Mouse (Mus musculus): Measurements from ENCODE around the gene Kcnd2. TPM values are rescaled to one million over a fixed set of nuclear protein-coding genes. Genes with fewer than 3 reads are reported as not detected.
A peak's percentile ranks its signal among the peaks of the same experiment; 100 is the strongest.

Kcnd2 gene
- polyA plus RNA-seq, 1 experiment from 2014 or later, result 38.5 TPM

DNA sequence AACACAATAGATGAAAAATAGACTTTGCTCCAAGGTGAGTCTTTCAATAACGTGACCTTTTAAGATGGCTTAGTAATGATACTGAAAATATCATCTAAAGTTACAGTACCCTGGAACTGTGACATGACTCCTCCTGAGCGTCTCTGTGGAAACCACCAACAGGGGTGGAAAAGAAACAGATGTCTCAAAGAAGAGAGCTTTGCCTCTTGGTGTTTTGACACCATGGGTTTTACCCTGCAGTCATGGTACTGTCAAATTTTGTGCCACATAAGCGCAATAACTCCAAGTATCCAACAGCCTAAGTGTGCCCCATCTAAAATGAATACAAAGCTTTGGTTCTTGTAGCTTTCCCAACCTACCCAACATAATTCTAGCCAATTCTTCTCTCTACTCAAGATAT is 374.9 kb downstream of the Kcnd2 start:
- ATAC-seq (ENCODE audit: low read depth), result no peak
- no peaks in the 10 kb centered on the region for H3K9me3 ChIP-seq (ENCODE audit: control insufficient read depth, low read length)
- H3K27ac ChIP-seq (ENCODE audit: low read depth, low read length), result no peak overlapping the region
- 90% methylated on average over 3 of the region's 3 CpGs for WGBS
- no peaks in the 10 kb centered on the region for H3K36me3 ChIP-seq (ENCODE audit: control insufficient read depth, insufficient read depth, low read length)
- H3K4me1 ChIP-seq (ENCODE audit: control insufficient read depth, insufficient read depth, low read length), result no peaks in the 10 kb centered on the region
- no peak overlapping the region for H3K4me2 ChIP-seq (ENCODE audit: low read depth, low read length)
- H3K27me3 ChIP-seq (ENCODE audit: control insufficient read depth, insufficient read depth, low read length), result no peaks in the 10 kb centered on the region
- H3K9ac ChIP-seq (replicated peaks; ENCODE audit: low read depth, low read length), result no peak overlapping the region
- H3K4me3 ChIP-seq (ENCODE audit: low read depth, low read length), result no peak overlapping the region

DNA sequence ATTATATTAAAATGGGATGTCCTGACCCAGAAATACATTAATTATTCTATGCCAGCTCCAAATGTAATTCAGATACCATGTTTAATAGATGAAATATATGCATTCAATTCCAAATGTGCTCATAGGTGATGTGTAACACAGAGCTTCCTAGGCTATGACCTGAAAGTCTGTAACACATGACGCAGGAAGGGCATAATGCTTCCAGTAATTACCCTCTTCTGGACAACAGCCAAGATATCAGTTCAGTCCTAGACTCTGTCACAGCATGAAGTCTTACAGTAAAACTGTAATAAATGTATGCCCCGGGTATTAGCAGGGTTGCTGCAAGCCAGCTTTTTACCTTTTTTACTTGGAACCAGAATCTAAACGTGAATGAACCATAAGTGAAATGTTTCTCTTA is 382.1 kb downstream of the Kcnd2 start:
- Histone ChIP-seq H3K9ac (replicated peaks; ENCODE audit: low read depth, low read length) (no peak overlapping the region), H3K4me3 (ENCODE audit: low read depth, low read length) (no peak overlapping the region), H3K27me3 (ENCODE audit: control insufficient read depth, insufficient read depth, low read length) (no peaks in the 10 kb centered on the region), H3K27ac (ENCODE audit: low read depth, low read length) (no peak overlapping the region), H3K36me3 (ENCODE audit: control insufficient read depth, insufficient read depth, low read length) (no peaks in the 10 kb centered on the region), H3K4me2 (ENCODE audit: low read depth, low read length) (no peak overlapping the region), H3K4me1 (ENCODE audit: control insufficient read depth, insufficient read depth, low read length) (no peaks in the 10 kb centered on the region), H3K9me3 (ENCODE audit: control insufficient read depth, low read length) (no peaks in the 10 kb centered on the region)
- WGBS, result 40% methylated on average over 3 of the region's 3 CpGs
- no peak for ATAC-seq (ENCODE audit: low read depth)

DNA sequence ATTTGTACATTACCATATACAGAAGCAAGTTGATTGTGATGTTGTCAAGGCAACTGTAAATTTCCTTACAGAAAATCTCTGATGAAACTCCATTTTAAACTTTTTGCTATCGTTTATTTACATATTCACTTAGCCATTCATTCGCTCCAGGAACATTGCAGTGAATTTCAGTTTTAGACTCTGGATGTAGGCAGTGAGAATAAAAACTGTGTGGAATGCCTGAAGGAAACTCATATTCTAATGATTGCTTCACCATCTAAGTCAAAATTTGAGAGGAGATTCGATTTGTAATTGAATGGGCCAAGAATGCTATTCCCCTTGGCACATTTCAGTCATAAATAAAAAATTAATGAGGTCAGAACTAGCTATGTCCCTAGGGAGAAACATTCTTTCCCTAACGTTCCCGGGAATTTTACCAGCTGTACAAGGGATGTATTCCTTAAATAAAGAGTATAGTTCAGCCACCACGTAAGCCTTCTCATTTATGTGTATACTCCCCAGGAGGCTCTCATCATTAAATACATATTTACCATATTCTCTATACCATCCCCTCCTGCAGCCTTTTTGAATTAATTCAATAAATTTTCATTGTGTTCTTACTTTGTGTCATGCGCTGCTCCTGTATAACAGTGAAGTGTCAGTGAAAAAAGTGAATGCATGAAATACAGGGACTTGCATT is 394.2 kb downstream of the Kcnd2 start:
- Histone ChIP-seq H3K9ac (replicated peaks; ENCODE audit: low read depth, low read length) (no peak overlapping the region), H3K4me1 (ENCODE audit: control insufficient read depth, insufficient read depth, low read length) (no peaks in the 10 kb centered on the region), H3K27ac (ENCODE audit: low read depth, low read length) (no peak overlapping the region), H3K9me3 (ENCODE audit: control insufficient read depth, low read length) (no peaks in the 10 kb centered on the region), H3K4me3 (ENCODE audit: low read depth, low read length) (no peak overlapping the region), H3K36me3 (ENCODE audit: control insufficient read depth, insufficient read depth, low read length) (no peaks in the 10 kb centered on the region), H3K27me3 (ENCODE audit: control insufficient read depth, insufficient read depth, low read length) (no peaks in the 10 kb centered on the region), H3K4me2 (ENCODE audit: low read depth, low read length) (no peak overlapping the region)
- ATAC-seq (ENCODE audit: low read depth), result no peak; the same call in 1 of the 2 replicates
- 48% methylated on average over 7 of the region's 7 CpGs for WGBS

DNA sequence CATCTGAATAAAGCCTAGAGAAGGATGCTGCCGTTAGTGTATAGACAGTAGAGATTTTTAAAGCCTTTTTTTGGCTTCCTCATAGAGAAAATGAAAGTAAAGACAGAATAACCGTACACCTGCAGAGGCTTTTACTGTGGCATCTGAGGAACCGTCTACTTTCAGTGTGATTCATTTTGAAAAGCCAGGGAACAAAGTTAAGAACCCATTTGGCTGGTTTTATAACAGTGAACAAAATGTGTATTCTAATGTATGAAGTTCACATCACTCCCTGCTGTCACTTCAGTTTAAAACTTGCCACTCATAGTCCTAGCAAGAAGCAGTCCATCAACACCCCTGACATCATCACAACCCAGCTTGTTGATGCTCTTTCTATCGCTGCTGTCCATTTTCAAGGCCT is 414.7 kb downstream of the Kcnd2 start:
- Histone ChIP-seq H3K36me3 (ENCODE audit: control insufficient read depth, insufficient read depth, low read length) (no peaks in the 10 kb centered on the region), H3K4me3 (ENCODE audit: low read depth, low read length) (no peak overlapping the region), H3K27me3 (ENCODE audit: control insufficient read depth, insufficient read depth, low read length) (no peaks in the 10 kb centered on the region), H3K4me1 (ENCODE audit: control insufficient read depth, insufficient read depth, low read length) (no peaks in the 10 kb centered on the region), H3K9ac (replicated peaks; ENCODE audit: low read depth, low read length) (no peak overlapping the region), H3K4me2 (ENCODE audit: low read depth, low read length) (no peak overlapping the region), H3K9me3 (ENCODE audit: control insufficient read depth, low read length) (no peaks in the 10 kb centered on the region), H3K27ac (ENCODE audit: low read depth, low read length) (no peak overlapping the region)
- ATAC-seq (ENCODE audit: low read depth), result no peak
- WGBS, result 88% methylated on average over 4 of the region's 4 CpGs

DNA sequence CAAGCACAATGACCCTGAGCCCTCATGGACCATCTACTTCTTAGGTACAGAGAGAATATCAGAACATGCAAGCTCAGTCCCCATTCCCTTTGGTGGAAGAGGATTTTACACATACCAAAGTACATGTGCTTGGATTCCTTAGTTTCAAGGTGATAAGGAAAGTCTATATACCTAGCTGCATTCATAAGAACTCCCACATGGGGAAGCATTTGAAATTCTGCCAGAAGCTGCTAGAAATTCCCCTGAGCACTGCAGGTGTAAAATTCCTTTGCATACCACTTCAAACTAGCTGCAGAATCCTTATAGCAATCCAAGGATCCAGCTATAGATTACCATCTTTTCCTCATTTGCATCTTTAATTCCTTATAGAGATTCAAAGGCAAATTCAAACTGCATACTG is 440.4 kb downstream of the Kcnd2 start:
- H3K4me3 ChIP-seq (ENCODE audit: low read depth, low read length), result no peak overlapping the region
- no peaks in the 10 kb centered on the region for H3K36me3 ChIP-seq (ENCODE audit: control insufficient read depth, insufficient read depth, low read length)
- no peaks in the 10 kb centered on the region for H3K4me1 ChIP-seq (ENCODE audit: control insufficient read depth, insufficient read depth, low read length)
- no peak overlapping the region for H3K4me2 ChIP-seq (ENCODE audit: low read depth, low read length)
- no peak overlapping the region for H3K27ac ChIP-seq (ENCODE audit: low read depth, low read length)
- ATAC-seq (ENCODE audit: low read depth), result no peak
- H3K9me3 ChIP-seq (ENCODE audit: control insufficient read depth, low read length), result no peaks in the 10 kb centered on the region
- H3K27me3 ChIP-seq (ENCODE audit: control insufficient read depth, insufficient read depth, low read length), result no peaks in the 10 kb centered on the region
- no peak overlapping the region for H3K9ac ChIP-seq (replicated peaks; ENCODE audit: low read depth, low read length)

DNA sequence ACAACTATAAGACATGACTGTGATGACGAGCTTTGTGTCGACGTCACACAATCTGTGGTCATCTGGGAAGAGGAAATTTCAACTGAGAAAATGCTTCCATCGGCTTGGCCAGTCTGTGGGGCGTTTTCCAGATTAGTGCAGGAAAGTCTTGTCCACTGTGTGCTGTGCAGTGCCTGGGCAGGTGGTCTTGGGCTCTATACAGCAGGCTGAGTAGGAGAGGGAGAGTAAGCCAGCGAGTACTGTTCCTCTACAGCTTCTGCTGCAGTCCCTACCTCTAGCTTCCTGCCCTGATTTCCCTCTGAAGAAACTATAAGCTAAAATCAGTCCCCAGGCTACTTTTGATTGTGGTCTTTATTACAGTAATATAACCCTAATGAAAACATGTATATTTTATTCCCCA is 448.8 kb downstream of the Kcnd2 start:
- Histone ChIP-seq H3K27ac (ENCODE audit: low read depth, low read length) (no peak overlapping the region), H3K9ac (replicated peaks; ENCODE audit: low read depth, low read length) (no peak overlapping the region), H3K4me1 (ENCODE audit: control insufficient read depth, insufficient read depth, low read length) (no peaks in the 10 kb centered on the region), H3K4me2 (ENCODE audit: low read depth, low read length) (no peak overlapping the region), H3K4me3 (ENCODE audit: low read depth, low read length) (no peak overlapping the region), H3K27me3 (ENCODE audit: control insufficient read depth, insufficient read depth, low read length) (no peaks in the 10 kb centered on the region), H3K9me3 (ENCODE audit: control insufficient read depth, low read length) (no peaks in the 10 kb centered on the region), H3K36me3 (ENCODE audit: control insufficient read depth, insufficient read depth, low read length) (no peaks in the 10 kb centered on the region)
- ATAC-seq (ENCODE audit: low read depth), result peak; percentile 28; the same call in 1 of the 2 replicates
- 86% methylated on average over 6 of the region's 6 CpGs for WGBS

DNA sequence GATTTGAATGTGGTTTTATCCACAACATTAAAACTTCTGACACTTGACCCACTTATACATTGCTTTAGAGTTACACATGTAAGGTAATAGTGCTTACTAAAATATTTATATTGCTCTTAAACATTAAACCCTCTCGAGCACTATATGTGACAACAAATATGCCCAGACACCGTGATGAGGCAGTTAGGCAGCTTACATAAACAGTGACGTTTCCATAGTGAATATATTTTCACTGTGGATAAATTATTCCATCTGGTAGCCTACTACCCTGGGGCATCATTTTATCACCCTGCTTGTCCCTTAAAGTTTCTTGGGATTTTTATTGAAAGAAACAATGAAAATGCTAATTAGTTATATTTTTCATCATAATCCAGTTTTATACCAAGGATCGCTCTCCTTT is 449.3 kb downstream of the Kcnd2 start:
- Histone ChIP-seq H3K4me2 (ENCODE audit: low read depth, low read length) (no peak overlapping the region), H3K9me3 (ENCODE audit: control insufficient read depth, low read length) (no peaks in the 10 kb centered on the region), H3K4me3 (ENCODE audit: low read depth, low read length) (no peak overlapping the region), H3K9ac (replicated peaks; ENCODE audit: low read depth, low read length) (no peak overlapping the region), H3K27me3 (ENCODE audit: control insufficient read depth, insufficient read depth, low read length) (no peaks in the 10 kb centered on the region), H3K36me3 (ENCODE audit: control insufficient read depth, insufficient read depth, low read length) (no peaks in the 10 kb centered on the region), H3K4me1 (ENCODE audit: control insufficient read depth, insufficient read depth, low read length) (no peaks in the 10 kb centered on the region), H3K27ac (ENCODE audit: low read depth, low read length) (no peak overlapping the region)
- ATAC-seq (ENCODE audit: low read depth), result peak; percentile 49; the same call in 1 of the 2 replicates
- WGBS, result 55% methylated on average over 4 of the region's 4 CpGs

DNA sequence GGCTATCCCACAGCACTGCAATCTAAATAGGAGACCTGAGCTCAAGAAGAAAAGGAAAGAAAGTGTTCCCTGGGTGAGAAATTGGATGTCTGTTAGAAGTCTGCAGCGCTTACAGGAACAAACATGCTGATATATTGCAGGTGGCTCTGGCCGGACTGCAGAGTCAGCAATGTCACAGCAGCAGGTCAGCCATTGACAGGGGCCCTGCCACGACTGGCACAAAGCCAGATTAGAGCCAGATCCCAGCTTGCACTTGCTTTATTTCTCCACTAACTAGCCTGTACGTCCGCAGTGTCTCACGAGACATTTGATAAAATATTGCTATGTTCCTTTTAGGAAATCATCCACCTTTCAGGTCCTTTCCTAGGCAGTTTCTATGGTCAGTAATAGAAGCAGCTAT is 468.9 kb downstream of the Kcnd2 start:
- no peak overlapping the region for H3K4me3 ChIP-seq (ENCODE audit: low read depth, low read length)
- no peak overlapping the region for H3K27ac ChIP-seq (ENCODE audit: low read depth, low read length)
- H3K36me3 ChIP-seq (ENCODE audit: control insufficient read depth, insufficient read depth, low read length), result no peaks in the 10 kb centered on the region
- H3K4me1 ChIP-seq (ENCODE audit: control insufficient read depth, insufficient read depth, low read length), result no peaks in the 10 kb centered on the region
- H3K9ac ChIP-seq (replicated peaks; ENCODE audit: low read depth, low read length), result no peak overlapping the region
- WGBS, result 37% methylated on average over 6 of the region's 6 CpGs
- H3K4me2 ChIP-seq (ENCODE audit: low read depth, low read length), result no peak overlapping the region
- no peaks in the 10 kb centered on the region for H3K9me3 ChIP-seq (ENCODE audit: control insufficient read depth, low read length)
- H3K27me3 ChIP-seq (ENCODE audit: control insufficient read depth, insufficient read depth, low read length), result no peaks in the 10 kb centered on the region
- ATAC-seq (ENCODE audit: low read depth), result no peak; the same call in 1 of the 2 replicates

DNA sequence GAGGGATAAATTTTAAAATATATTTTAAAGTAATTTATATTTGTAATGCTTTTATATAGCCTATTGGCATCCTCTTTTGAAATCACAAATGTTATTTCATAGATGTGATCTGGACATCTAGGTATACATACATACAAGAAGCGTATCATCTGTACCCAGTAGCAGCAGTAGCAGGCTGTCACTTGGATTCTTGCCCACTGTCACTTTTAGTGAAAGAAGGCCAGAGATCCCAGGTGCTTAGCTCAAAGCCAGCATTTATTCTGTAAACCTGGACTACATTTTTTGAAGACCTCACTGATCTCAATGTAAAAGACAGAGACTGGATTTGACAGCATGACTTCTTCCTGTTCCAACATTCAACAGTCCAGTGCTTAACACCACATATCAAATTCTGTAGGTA is 471.1 kb downstream of the Kcnd2 start:
- H3K36me3 ChIP-seq (ENCODE audit: control insufficient read depth, insufficient read depth, low read length), result no peaks in the 10 kb centered on the region
- 91% methylated on average over 1 of the region's 1 CpGs for WGBS

More for the DNA sequence above, 471.1 kb downstream of the Kcnd2 start:
- no peak for ATAC-seq (ENCODE audit: low read depth)
- H3K9ac ChIP-seq (replicated peaks; ENCODE audit: low read depth, low read length), result no peak overlapping the region
- no peak overlapping the region for H3K4me2 ChIP-seq (ENCODE audit: low read depth, low read length)
- no peaks in the 10 kb centered on the region for H3K27me3 ChIP-seq (ENCODE audit: control insufficient read depth, insufficient read depth, low read length)
- no peak overlapping the region for H3K27ac ChIP-seq (ENCODE audit: low read depth, low read length)
- H3K9me3 ChIP-seq (ENCODE audit: control insufficient read depth, low read length), result no peaks in the 10 kb centered on the region
- no peaks in the 10 kb centered on the region for H3K4me1 ChIP-seq (ENCODE audit: control insufficient read depth, insufficient read depth, low read length)
- no peak overlapping the region for H3K4me3 ChIP-seq (ENCODE audit: low read depth, low read length)

Measured in neural tube, embryonic 14.5 days (tissue).